Mouse (Mus musculus): ENCODE results near the gene Isy1. TPM values are rescaled to one million over a fixed set of nuclear protein-coding genes. Genes with fewer than 3 reads are reported as not detected.
A peak's percentile ranks its signal among the peaks of the same experiment; 100 is the strongest.

The Isy1 gene
- polyA plus RNA-seq, 1 experiment = 6.7 TPM

GRCm38 (mm10) chr6:87788266-87788895, 50.2 kb downstream of the Isy1 start:
- Histone ChIP-seq H3K4me3 (ENCODE audit: low read depth, low read length) (no peak overlapping the region), H3K27ac (ENCODE audit: insufficient read depth, low read depth, low read length) (peak overlapping the region; percentile 70; the same call in 1 of the 2 replicates), H3K27me3 (ENCODE audit: control insufficient read depth, insufficient read depth, low read length) (no peaks in the 10 kb centered on the region), H3K4me1 (ENCODE audit: control insufficient read depth, insufficient read depth, insufficient read length, low read length) (peaks cover 49% of the 10 kb centered on the region), H3K36me3 (ENCODE audit: control insufficient read depth, insufficient read depth, low read length) (peaks cover 22% of the 10 kb centered on the region)
- TF ChIP-seq CTCF (IDR thresholded peaks at IDR 0.05; ENCODE audit: extremely low read depth, insufficient read length, insufficient replicate concordance, low read depth, low read length) = no peak
- TF ChIP-seq POLR2A (IDR thresholded peaks at IDR 0.05; ENCODE audit: low read depth, low read length) = no peak
- WGBS = 85% methylated on average over 9 of the region's 9 CpGs

GRCm38 (mm10) chr6:87787108-87787890, 51.3 kb downstream of the Isy1 start:
- H3K4me3 ChIP-seq (ENCODE audit: low read depth, low read length) = no peak overlapping the region
- peaks cover 49% of the 10 kb centered on the region for H3K4me1 ChIP-seq (ENCODE audit: control insufficient read depth, insufficient read depth, insufficient read length, low read length)
- TF ChIP-seq CTCF (IDR thresholded peaks at IDR 0.05; ENCODE audit: extremely low read depth, insufficient read length, insufficient replicate concordance, low read depth, low read length) = no peak
- no peak for TF ChIP-seq POLR2A (IDR thresholded peaks at IDR 0.05; ENCODE audit: low read depth, low read length)
- H3K36me3 ChIP-seq (ENCODE audit: control insufficient read depth, insufficient read depth, low read length) = peaks cover 12% of the 10 kb centered on the region
- WGBS = 37% methylated on average over 6 of the region's 6 CpGs
- no peaks in the 10 kb centered on the region for H3K27me3 ChIP-seq (ENCODE audit: control insufficient read depth, insufficient read depth, low read length)
- H3K27ac ChIP-seq (ENCODE audit: insufficient read depth, low read depth, low read length) = 0 out of 2 replicates have a peak overlapping the region, but pooled peaks have one; percentile 14

- Histone ChIP-seq H3K4me3 (ENCODE audit: low read depth, low read length) (no peak overlapping the region), H3K4me1 (ENCODE audit: control insufficient read depth, insufficient read depth, insufficient read length, low read length) (peaks cover 49% of the 10 kb centered on the region), H3K27me3 (ENCODE audit: control insufficient read depth, insufficient read depth, low read length) (no peaks in the 10 kb centered on the region), H3K36me3 (ENCODE audit: control insufficient read depth, insufficient read depth, low read length) (peaks cover 5% of the 10 kb centered on the region), H3K27ac (ENCODE audit: insufficient read depth, low read depth, low read length) (0 out of 2 replicates have a peak overlapping the region, but pooled peaks have one; percentile 10)
- TF ChIP-seq POLR2A (IDR thresholded peaks at IDR 0.05; ENCODE audit: low read depth, low read length) = no peak
- no peak for TF ChIP-seq CTCF (IDR thresholded peaks at IDR 0.05; ENCODE audit: extremely low read depth, insufficient read length, insufficient replicate concordance, low read depth, low read length)
- 62% methylated on average over 5 of the region's 5 CpGs for WGBS
Observed at GRCm38 (mm10) chr6:87786621-87787020, 52.0 kb downstream of the Isy1 start.

- WGBS = 80% methylated on average over 8 of the region's 8 CpGs
- TF ChIP-seq POLR2A (IDR thresholded peaks at IDR 0.05; ENCODE audit: low read depth, low read length) = no peak
- TF ChIP-seq CTCF (IDR thresholded peaks at IDR 0.05; ENCODE audit: extremely low read depth, insufficient read length, insufficient replicate concordance, low read depth, low read length) = no peak
- Histone ChIP-seq H3K4me3 (ENCODE audit: low read depth, low read length) (no peak overlapping the region), H3K27me3 (ENCODE audit: control insufficient read depth, insufficient read depth, low read length) (no peaks in the 10 kb centered on the region), H3K27ac (ENCODE audit: insufficient read depth, low read depth, low read length) (no peak overlapping the region), H3K4me1 (ENCODE audit: control insufficient read depth, insufficient read depth, insufficient read length, low read length) (peaks cover 29% of the 10 kb centered on the region), H3K36me3 (ENCODE audit: control insufficient read depth, insufficient read depth, low read length) (no peaks in the 10 kb centered on the region)
Observed at GRCm38 (mm10) chr6:87784033-87784432, 54.6 kb downstream of the Isy1 start.

GRCm38 (mm10) chr6:87780546-87781301, 57.9 kb downstream of the Isy1 start:
- no peak overlapping the region for H3K27ac ChIP-seq (ENCODE audit: insufficient read depth, low read depth, low read length)
- H3K4me1 ChIP-seq (ENCODE audit: control insufficient read depth, insufficient read depth, insufficient read length, low read length) = peaks cover 19% of the 10 kb centered on the region
- TF ChIP-seq CTCF (IDR thresholded peaks at IDR 0.05; ENCODE audit: extremely low read depth, insufficient read length, insufficient replicate concordance, low read depth, low read length) (no peak), POLR2A (IDR thresholded peaks at IDR 0.05; ENCODE audit: low read depth, low read length) (no peak)
- WGBS = 74% methylated on average over 10 of the region's 10 CpGs
- H3K27me3 ChIP-seq (ENCODE audit: control insufficient read depth, insufficient read depth, low read length) = no peaks in the 10 kb centered on the region
- H3K4me3 ChIP-seq (ENCODE audit: low read depth, low read length) = no peak overlapping the region
- no peaks in the 10 kb centered on the region for H3K36me3 ChIP-seq (ENCODE audit: control insufficient read depth, insufficient read depth, low read length)

GRCm38 (mm10) chr6:87779174-87780165, 59.1 kb downstream of the Isy1 start:
- H3K27me3 ChIP-seq (ENCODE audit: control insufficient read depth, insufficient read depth, low read length) = no peaks in the 10 kb centered on the region
- no peaks in the 10 kb centered on the region for H3K36me3 ChIP-seq (ENCODE audit: control insufficient read depth, insufficient read depth, low read length)
- H3K4me1 ChIP-seq (ENCODE audit: control insufficient read depth, insufficient read depth, insufficient read length, low read length) = peaks cover 14% of the 10 kb centered on the region
- 83% methylated on average over 11 of the region's 11 CpGs for WGBS
- TF ChIP-seq POLR2A (IDR thresholded peaks at IDR 0.05; ENCODE audit: low read depth, low read length) (no peak), CTCF (IDR thresholded peaks at IDR 0.05; ENCODE audit: extremely low read depth, insufficient read length, insufficient replicate concordance, low read depth, low read length) (0 out of 2 replicates have a peak, but pooled peaks have one; percentile 20)
- H3K4me3 ChIP-seq (ENCODE audit: low read depth, low read length) = no peak overlapping the region
- H3K27ac ChIP-seq (ENCODE audit: insufficient read depth, low read depth, low read length) = no peak overlapping the region
